Mouse (Mus musculus): ENCODE data around the gene Get4. TPM values are rescaled to one million over a fixed set of nuclear protein-coding genes. Genes with fewer than 3 reads are reported as not detected.

Gene Get4
- polyA plus RNA-seq, 1 experiment from 2014 or later, result 90.0 TPM

- ATAC-seq (ENCODE audit: low read depth), result no peak
- Histone ChIP-seq H3K4me3 (ENCODE audit: low read depth, low read length) (no peak overlapping the region), H3K4me1 (ENCODE audit: control insufficient read depth, low read depth, low read length) (peaks cover 41% of the 10 kb centered on the region), H3K9me3 (replicated peaks; ENCODE audit: control insufficient read depth, low read length) (no peaks in the 10 kb centered on the region), H3K27ac (ENCODE audit: low read length) (no peak overlapping the region), H3K4me2 (ENCODE audit: low read depth, low read length) (no peak overlapping the region), H3K36me3 (ENCODE audit: control insufficient read depth, insufficient read depth) (peaks cover 19% of the 10 kb centered on the region), H3K9ac (ENCODE audit: low read depth, low read length) (no peak overlapping the region), H3K27me3 (ENCODE audit: control insufficient read depth, insufficient read depth, low read depth, low read length) (no peaks in the 10 kb centered on the region)
- WGBS (ENCODE audit: insufficient replicate concordance), result 82% methylated on average over 8 of the region's 8 CpGs
Observed at GRCm38 (mm10) chr5:139258371-139259035, 6.4 kb downstream of the Get4 start.

- Histone ChIP-seq H3K27ac (ENCODE audit: low read length) (no peak overlapping the region), H3K27me3 (ENCODE audit: control insufficient read depth, insufficient read depth, low read depth, low read length) (no peaks in the 10 kb centered on the region), H3K4me3 (ENCODE audit: low read depth, low read length) (no peak overlapping the region), H3K36me3 (ENCODE audit: control insufficient read depth, insufficient read depth) (peaks cover 33% of the 10 kb centered on the region), H3K9ac (ENCODE audit: low read depth, low read length) (no peak overlapping the region), H3K9me3 (replicated peaks; ENCODE audit: control insufficient read depth, low read length) (no peaks in the 10 kb centered on the region), H3K4me2 (ENCODE audit: low read depth, low read length) (no peak overlapping the region), H3K4me1 (ENCODE audit: control insufficient read depth, low read depth, low read length) (peaks cover 28% of the 10 kb centered on the region)
- no peak for ATAC-seq (ENCODE audit: low read depth)
- 82% methylated on average over 5 of the region's 5 CpGs for WGBS (ENCODE audit: insufficient replicate concordance)
Observed at GRCm38 (mm10) chr5:139259853-139260252, 7.7 kb downstream of the Get4 start.

GRCm38 (mm10) chr5:139261403-139261802, 9.3 kb downstream of the Get4 start:
- 81% methylated on average over 4 of the region's 4 CpGs for WGBS (ENCODE audit: insufficient replicate concordance)
- no peak overlapping the region for H3K4me3 ChIP-seq (ENCODE audit: low read depth, low read length)
- H3K4me2 ChIP-seq (ENCODE audit: low read depth, low read length), result no peak overlapping the region
- no peak for ATAC-seq (ENCODE audit: low read depth)
- H3K36me3 ChIP-seq (ENCODE audit: control insufficient read depth, insufficient read depth), result peaks cover 47% of the 10 kb centered on the region
- H3K9ac ChIP-seq (ENCODE audit: low read depth, low read length), result no peak overlapping the region
- H3K27ac ChIP-seq (ENCODE audit: low read length), result no peak overlapping the region
- no peaks in the 10 kb centered on the region for H3K9me3 ChIP-seq (replicated peaks; ENCODE audit: control insufficient read depth, low read length)
- no peaks in the 10 kb centered on the region for H3K27me3 ChIP-seq (ENCODE audit: control insufficient read depth, insufficient read depth, low read depth, low read length)
- H3K4me1 ChIP-seq (ENCODE audit: control insufficient read depth, low read depth, low read length), result peaks cover 14% of the 10 kb centered on the region

GRCm38 (mm10) chr5:139267661-139268060, 15.5 kb downstream of the Get4 start:
- Histone ChIP-seq H3K4me1 (ENCODE audit: control insufficient read depth, low read depth, low read length) (peaks cover 4% of the 10 kb centered on the region), H3K4me3 (ENCODE audit: low read depth, low read length) (no peak overlapping the region), H3K36me3 (ENCODE audit: control insufficient read depth, insufficient read depth) (peaks cover 57% of the 10 kb centered on the region), H3K27ac (ENCODE audit: low read length) (no peak overlapping the region), H3K9ac (ENCODE audit: low read depth, low read length) (no peak overlapping the region), H3K27me3 (ENCODE audit: control insufficient read depth, insufficient read depth, low read depth, low read length) (no peaks in the 10 kb centered on the region), H3K4me2 (ENCODE audit: low read depth, low read length) (no peak overlapping the region), H3K9me3 (replicated peaks; ENCODE audit: control insufficient read depth, low read length) (no peaks in the 10 kb centered on the region)
- 87% methylated on average over 4 of the region's 4 CpGs for WGBS (ENCODE audit: insufficient replicate concordance)
- ATAC-seq (ENCODE audit: low read depth), result no peak

GRCm38 (mm10) chr5:139270806-139271521, 18.8 kb downstream of the Get4 start:
- H3K4me2 ChIP-seq (ENCODE audit: low read depth, low read length), result no peak overlapping the region
- no peak overlapping the region for H3K4me3 ChIP-seq (ENCODE audit: low read depth, low read length)
- 81% methylated on average over 16 of the region's 16 CpGs for WGBS (ENCODE audit: insufficient replicate concordance)
- peaks cover 4% of the 10 kb centered on the region for H3K4me1 ChIP-seq (ENCODE audit: control insufficient read depth, low read depth, low read length)
- H3K9ac ChIP-seq (ENCODE audit: low read depth, low read length), result no peak overlapping the region
- H3K36me3 ChIP-seq (ENCODE audit: control insufficient read depth, insufficient read depth), result peaks cover 26% of the 10 kb centered on the region
- ATAC-seq (ENCODE audit: low read depth), result no peak
- no peak overlapping the region for H3K27ac ChIP-seq (ENCODE audit: low read length)
- no peaks in the 10 kb centered on the region for H3K9me3 ChIP-seq (replicated peaks; ENCODE audit: control insufficient read depth, low read length)
- no peaks in the 10 kb centered on the region for H3K27me3 ChIP-seq (ENCODE audit: control insufficient read depth, insufficient read depth, low read depth, low read length)

- Histone ChIP-seq H3K9ac (ENCODE audit: low read depth, low read length) (no peak overlapping the region), H3K4me3 (ENCODE audit: low read depth, low read length) (no peak overlapping the region), H3K27ac (ENCODE audit: low read length) (no peak overlapping the region), H3K4me1 (ENCODE audit: control insufficient read depth, low read depth, low read length) (peaks cover 4% of the 10 kb centered on the region), H3K27me3 (ENCODE audit: control insufficient read depth, insufficient read depth, low read depth, low read length) (no peaks in the 10 kb centered on the region), H3K9me3 (replicated peaks; ENCODE audit: control insufficient read depth, low read length) (no peaks in the 10 kb centered on the region), H3K4me2 (ENCODE audit: low read depth, low read length) (no peak overlapping the region), H3K36me3 (ENCODE audit: control insufficient read depth, insufficient read depth) (peaks cover 16% of the 10 kb centered on the region)
- WGBS (ENCODE audit: insufficient replicate concordance), result 53% methylated on average over 8 of the region's 8 CpGs
- no peak for ATAC-seq (ENCODE audit: low read depth)
Observed at GRCm38 (mm10) chr5:139271994-139272554, 19.9 kb downstream of the Get4 start.

GRCm38 (mm10) chr5:139277287-139277686, 25.2 kb downstream of the Get4 start:
- no peak overlapping the region for H3K4me2 ChIP-seq (ENCODE audit: low read depth, low read length)
- no peaks in the 10 kb centered on the region for H3K9me3 ChIP-seq (replicated peaks; ENCODE audit: control insufficient read depth, low read length)
- WGBS (ENCODE audit: insufficient replicate concordance), result 69% methylated on average over 8 of the region's 8 CpGs
- no peak overlapping the region for H3K4me3 ChIP-seq (ENCODE audit: low read depth, low read length)
- H3K9ac ChIP-seq (ENCODE audit: low read depth, low read length), result no peak overlapping the region
- no peaks in the 10 kb centered on the region for H3K27me3 ChIP-seq (ENCODE audit: control insufficient read depth, insufficient read depth, low read depth, low read length)
- no peak for ATAC-seq (ENCODE audit: low read depth)
- H3K27ac ChIP-seq (ENCODE audit: low read length), result no peak overlapping the region
- no peaks in the 10 kb centered on the region for H3K36me3 ChIP-seq (ENCODE audit: control insufficient read depth, insufficient read depth)
- peaks cover under 1% of the 10 kb centered on the region for H3K4me1 ChIP-seq (ENCODE audit: control insufficient read depth, low read depth, low read length)

GRCm38 (mm10) chr5:139281373-139282112, 29.4 kb downstream of the Get4 start:
- Histone ChIP-seq H3K27me3 (ENCODE audit: control insufficient read depth, insufficient read depth, low read depth, low read length) (no peaks in the 10 kb centered on the region), H3K4me2 (ENCODE audit: low read depth, low read length) (no peak overlapping the region), H3K9me3 (replicated peaks; ENCODE audit: control insufficient read depth, low read length) (no peaks in the 10 kb centered on the region), H3K27ac (ENCODE audit: low read length) (no peak overlapping the region), H3K9ac (ENCODE audit: low read depth, low read length) (no peak overlapping the region), H3K4me1 (ENCODE audit: control insufficient read depth, low read depth, low read length) (peaks cover 18% of the 10 kb centered on the region), H3K4me3 (ENCODE audit: low read depth, low read length) (no peak overlapping the region), H3K36me3 (ENCODE audit: control insufficient read depth, insufficient read depth) (no peaks in the 10 kb centered on the region)
- ATAC-seq (ENCODE audit: low read depth), result no peak
- WGBS (ENCODE audit: insufficient replicate concordance), result 63% methylated on average over 11 of the region's 11 CpGs
